Comparison of ENCODE assay signal across 25 mouse cellular contexts in genomic region chr9:14408044-14408443, GRCm38 (mm10). TPM values are rescaled to one million over a fixed set of nuclear protein-coding genes. Genes with fewer than 3 reads are reported as not detected.
DNase-seq lines count a peak whose midpoint lies in the region; ATAC-seq and TF ChIP-seq lines count a peak whose summit lies in the region.
"Had no signal": no experiment of that assay in that cellular context is flagged by ENCODE, and none has a peak within 500 bp of the region (broad histone marks: within the 10 kb centered on the region; RNA-seq: fewer than 3 reads in every experiment).

No protein-coding gene starts in this region.

- no peaks in the 10 kb centered on the region for H3K9me3 ChIP-seq in liver, embryonic 12.5 days (replicated peaks)
- no peaks in the 10 kb centered on the region for H3K9me3 ChIP-seq in liver, embryonic 14.5 days (ENCODE audit: control insufficient read depth, low read length)
- H3K9me3 ChIP-seq: embryonic facial prominence, embryonic 10.5 days; embryonic facial prominence, embryonic 13.5 days; forebrain, embryonic 12.5 days; forebrain, embryonic 15.5 days; heart, embryonic 13.5 days had no signal

- ATAC-seq in liver, embryonic 12.5 days, result no peak; the same call in 1 of the 2 replicates
- ATAC-seq in liver, embryonic 14.5 days (ENCODE audit: insufficient read depth), result peak; percentile 33; the same call in 1 of the 2 replicates
- ATAC-seq in megakaryocyte-erythroid progenitor cell, adult 5-6 weeks (replicated peaks; ENCODE audit: low FRiP score, low TSS enrichment, poor library complexity, severe bottlenecking), result peak; percentile 93
- ATAC-seq: forebrain, embryonic 15.5 days; hindbrain, postnatal 0 days had no signal

- no peaks in the 10 kb centered on the region for H3K36me3 ChIP-seq in liver, embryonic 12.5 days
- no peaks in the 10 kb centered on the region for H3K36me3 ChIP-seq in liver, embryonic 14.5 days (replicated peaks; ENCODE audit: control insufficient read depth, insufficient read depth, low read depth)
- H3K36me3 ChIP-seq: embryonic facial prominence, embryonic 10.5 days; embryonic facial prominence, embryonic 13.5 days; forebrain, embryonic 12.5 days; forebrain, embryonic 15.5 days; heart, embryonic 13.5 days had no signal

- no peak overlapping the region for H3K9ac ChIP-seq in liver, embryonic 12.5 days
- H3K9ac ChIP-seq in liver, embryonic 14.5 days (replicated peaks), result no peak overlapping the region
- H3K9ac ChIP-seq: embryonic facial prominence, embryonic 13.5 days; forebrain, embryonic 12.5 days; forebrain, embryonic 15.5 days; heart, embryonic 13.5 days; hindbrain, embryonic 14.5 days had no signal

- no peak overlapping the region for H3K27ac ChIP-seq in liver, embryonic 12.5 days
- no peak overlapping the region for H3K27ac ChIP-seq in liver, embryonic 14.5 days
- H3K27ac ChIP-seq: embryonic facial prominence, embryonic 10.5 days; embryonic facial prominence, embryonic 13.5 days; forebrain, embryonic 12.5 days; forebrain, embryonic 15.5 days; heart, embryonic 13.5 days; hindbrain, embryonic 14.5 days; hindbrain, postnatal 0 days had no signal

- 0 out of 2 replicates have a peak, but pooled peaks cover 3% of the 10 kb centered on the region for H3K27me3 ChIP-seq in liver, embryonic 12.5 days (replicated peaks)
- H3K27me3 ChIP-seq in liver, embryonic 14.5 days (ENCODE audit: control insufficient read depth, insufficient read depth, low read length), result no peaks in the 10 kb centered on the region
- H3K27me3 ChIP-seq: embryonic facial prominence, embryonic 13.5 days; forebrain, embryonic 12.5 days; forebrain, embryonic 15.5 days; heart, embryonic 13.5 days had no signal

- intact Hi-C loops in left cerebral cortex, postnatal 25 days (cut with DNase I), result no loop called here

- peak; percentile 56 for TF ChIP-seq EP300 in liver, embryonic 14.5 days (IDR thresholded peaks at IDR 0.05; ENCODE audit: low read depth)

- peaks cover 18% of the 10 kb centered on the region for H3K4me1 ChIP-seq in liver, embryonic 12.5 days
- peaks cover 0 to 7% of the 10 kb centered on the region in 2 experiments; a peak in 2 of 4 replicates for H3K4me1 ChIP-seq in liver, embryonic 14.5 days (replicated peaks; ENCODE audit: control insufficient read depth in 2 of 2, insufficient read depth in 2 of 2, low read length in 1 of 2)
- H3K4me1 ChIP-seq: embryonic facial prominence, embryonic 10.5 days; embryonic facial prominence, embryonic 13.5 days; forebrain, embryonic 12.5 days; forebrain, embryonic 15.5 days; heart, embryonic 13.5 days had no signal

- WGBS in liver, embryonic 12.5 days (ENCODE audit: insufficient replicate concordance), result 16% methylated on average over 4 of the region's 4 CpGs
- 21% methylated on average over 4 of the region's 4 CpGs for WGBS in liver, embryonic 14.5 days (ENCODE audit: insufficient replicate concordance)

- H3K4me2 ChIP-seq in liver, embryonic 12.5 days, result no peak overlapping the region
- no peak overlapping the region for H3K4me2 ChIP-seq in liver, embryonic 14.5 days (ENCODE audit: low read depth)
- H3K4me2 ChIP-seq: embryonic facial prominence, embryonic 13.5 days; forebrain, embryonic 12.5 days; forebrain, embryonic 15.5 days; heart, embryonic 13.5 days; hindbrain, embryonic 14.5 days had no signal

- peak; percentile 36 for DNase-seq in liver
- DNase-seq in liver, embryonic 14.5 days (ENCODE audit: low read depth in 3 of 3, low spot score in 3 of 3), result no peak
- no peak for DNase-seq in layer of hippocampus, adult 11-12 months (ENCODE audit: low spot score)
- DNase-seq in left cerebral cortex, postnatal 25 days (ENCODE audit: low spot score in 2 of 2), result no peak
- DNase-seq: adrenal gland, adult 8-10 months; adrenal gland, postnatal 25 days; cerebellum, adult 11-12 months; cerebellum, adult 8-10 months; cerebellum, postnatal 10 days; cerebellum, postnatal 36 days; embryo, embryonic 11 days; gastrocnemius, postnatal 25 days; heart, adult 18-20 months; heart, postnatal 14 days; heart, postnatal 4 days had no signal

- no peak for TF ChIP-seq CTCF in liver, embryonic 14.5 days (IDR thresholded peaks at IDR 0.05; ENCODE audit: low read depth)

- no peak overlapping the region for H3K4me3 ChIP-seq in liver, embryonic 12.5 days
- H3K4me3 ChIP-seq in liver, embryonic 14.5 days (ENCODE audit: insufficient read depth in 1 of 2, low read depth in 2 of 2, low read length in 2 of 2), result no peak overlapping the region
- H3K4me3 ChIP-seq: embryonic facial prominence, embryonic 10.5 days; embryonic facial prominence, embryonic 13.5 days; erythroblast, embryonic 14.5 days; forebrain, embryonic 12.5 days; forebrain, embryonic 15.5 days; heart, embryonic 13.5 days had no signal

RNA-seq across cellular contexts. Expression of gene Endod1, which starts 26.7 kb away (rescaled TPM):
- 36.8 and 40.3 TPM in 2 replicates for polyA plus RNA-seq in liver, embryonic 12.5 days (2016; fragmentation: Nextera tagmentation; extraction: Ambion mirVana)
- polyA plus RNA-seq in liver, embryonic 14.5 days (2012; rRNA removed), result 18.8 and 22.3 TPM in 2 replicates
- polyA plus RNA-seq in liver, embryonic 14.5 days (2014; fragmentation: Nextera tagmentation; extraction: Ambion mirVana), result 41.8 and 42.3 TPM in 2 replicates
- total RNA-seq in megakaryocyte-erythroid progenitor cell, adult 5-6 weeks (2014; fragmentation: Nextera tagmentation), result 28.0 and 34.4 TPM in 2 replicates
- 22.9 and 31.4 TPM in 2 replicates for total RNA-seq in megakaryocyte-erythroid progenitor cell, adult 5-6 weeks (2017)
- 10 to 100 TPM; 55.7 to 64.4 TPM for total RNA-seq in left cerebral cortex, postnatal 25 days (2021)
